In the genomic region with DNA sequence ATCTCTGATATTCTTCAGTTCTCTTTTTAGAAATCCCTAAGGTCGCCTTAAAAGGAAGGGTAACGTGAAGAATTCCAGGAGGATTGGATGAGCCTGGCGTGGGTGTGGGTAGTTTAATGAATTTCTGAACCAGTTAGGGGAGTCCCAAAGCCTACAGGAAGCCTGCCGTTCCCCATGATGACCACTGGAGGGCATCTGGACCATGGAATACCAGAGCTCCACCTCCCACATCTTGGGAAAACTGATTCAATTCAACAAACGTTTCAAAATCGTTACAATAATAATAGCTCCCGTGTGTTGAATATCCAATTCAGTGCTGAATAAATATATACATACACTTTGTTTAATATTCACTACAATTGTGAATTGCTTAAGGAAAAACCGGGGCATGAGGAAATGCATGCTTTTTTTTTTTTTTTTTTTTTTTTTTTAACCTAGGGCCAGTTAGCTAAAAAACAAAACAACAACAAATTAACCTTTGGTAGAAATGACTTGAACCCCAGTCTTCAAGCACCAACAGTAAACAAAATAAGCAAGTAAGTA, we compare ENCODE assay signal across 8 mouse cellular contexts. TPM values are rescaled to one million over a fixed set of nuclear protein-coding genes. Genes with fewer than 3 reads are reported as not detected.
DNase-seq lines count a peak whose midpoint lies in the region; ATAC-seq and TF ChIP-seq lines count a peak whose summit lies in the region.

No protein-coding gene starts in this region.

- no peaks in the 10 kb centered on the region for H3K36me3 ChIP-seq in G1E (replicated peaks)
- H3K36me3 ChIP-seq in forebrain, postnatal 0 days (ENCODE audit: insufficient read depth): no peaks in the 10 kb centered on the region

- H3K4me1 ChIP-seq in G1E (ENCODE audit: insufficient read depth, low read depth, low read length): peaks cover 77% of the 10 kb centered on the region
- H3K4me1 ChIP-seq in cerebellum, adult 2 months (ENCODE audit: control insufficient read depth, insufficient read depth, low read length): no peaks in the 10 kb centered on the region
- no peaks in the 10 kb centered on the region for H3K4me1 ChIP-seq in forebrain, postnatal 0 days (ENCODE audit: insufficient read depth)

- ATAC-seq in G1E (ENCODE audit: extremely low read depth, insufficient number of reproducible peaks, low FRiP score, poor library complexity, severe bottlenecking): no peak
- peak; percentile 84 for ATAC-seq in forebrain, postnatal 0 days

- peak; percentile 94 for TF ChIP-seq CTCF in G1E (IDR thresholded peaks at IDR 0.05; ENCODE audit: low read depth, low read length)
- TF ChIP-seq CTCF in cerebellum, adult 2 months (IDR thresholded peaks at IDR 0.05; ENCODE audit: borderline replicate concordance, insufficient read depth, low read depth, low read length): peak; percentile 95
- peak; percentile 95 for TF ChIP-seq CTCF in forebrain, postnatal 0 days (IDR thresholded peaks at IDR 0.05; ENCODE audit: low read depth)

- no peak overlapping the region for H3K4me2 ChIP-seq in forebrain, postnatal 0 days (ENCODE audit: low read depth)

- H3K4me3 ChIP-seq in G1E (ENCODE audit: low read depth, low read length): no peak overlapping the region
- no peak overlapping the region for H3K4me3 ChIP-seq in cerebellum, adult 2 months (replicated peaks; ENCODE audit: insufficient read depth, low read depth, low read length)
- H3K4me3 ChIP-seq in forebrain, postnatal 0 days (ENCODE audit: low read depth, low read length): no peak overlapping the region

- no peak overlapping the region for H3K27ac ChIP-seq in cerebellum, adult 2 months (ENCODE audit: insufficient read depth, low read length)
- H3K27ac ChIP-seq in forebrain, postnatal 0 days (ENCODE audit: low read depth, low read length): no peak overlapping the region

- H3K9me3 ChIP-seq in G1E (replicated peaks): no peaks in the 10 kb centered on the region
- H3K9me3 ChIP-seq in forebrain, postnatal 0 days (ENCODE audit: low read length): no peaks in the 10 kb centered on the region

- DNase-seq in gastrocnemius, adult 18-20 months (ENCODE audit: low spot score): peak; percentile 86
- no peak for DNase-seq in gastrocnemius, adult 8-10 months (ENCODE audit: low spot score in 2 of 2)
- peak; percentile 69 for DNase-seq in G1E (ENCODE audit: low spot score)
- DNase-seq in cerebellum, adult 2 months: peak; percentile 79 to 82
- peak; percentile 91 for DNase-seq in forebrain, postnatal 0 days
- peak; percentile 81 for DNase-seq in layer of hippocampus, adult 11-12 months (ENCODE audit: low spot score)
- DNase-seq in lung, postnatal 25 days (ENCODE audit: low spot score): peak; percentile 74
- peak; percentile 44 to 60 for DNase-seq in right cerebral cortex, postnatal 36 days (ENCODE audit: low spot score in 2 of 2)

- WGBS in cerebellum, adult 2 months: 1% methylated on average over 8 of the region's 8 CpGs
- WGBS in forebrain, postnatal 0 days: 2% methylated on average over 8 of the region's 8 CpGs

- TF ChIP-seq POLR2A in cerebellum, adult 2 months (IDR thresholded peaks at IDR 0.05; ENCODE audit: borderline replicate concordance, insufficient read depth, low read length): no peak

- H3K27me3 ChIP-seq in G1E (ENCODE audit: insufficient read depth, low read length): peaks cover 53% of the 10 kb centered on the region
- H3K27me3 ChIP-seq in cerebellum, adult 2 months (ENCODE audit: control insufficient read depth, insufficient read depth, low read length): no peaks in the 10 kb centered on the region
- peaks cover 7% of the 10 kb centered on the region; the same call in 1 of the 2 replicates for H3K27me3 ChIP-seq in forebrain, postnatal 0 days (ENCODE audit: insufficient read depth, low read length)

- no peak overlapping the region for H3K9ac ChIP-seq in forebrain, postnatal 0 days

RNA-seq across cellular contexts. Expression of a gene that starts 17.2 kb away (rescaled TPM):
- 1,000 to 10,000 TPM; 2,427 to 2,600 TPM for total RNA-seq in gastrocnemius, adult 18-20 months (2021)
- total RNA-seq in gastrocnemius, adult 8-10 months (2022): 1,000 to 10,000 TPM; 2,187 to 2,605 (median 2,481) TPM
- total RNA-seq in G1E (2014; fragmentation: Nextera tagmentation): 12.9 and 19.0 TPM in 2 replicates
- 3.4 and 5.6 TPM in 2 replicates for total RNA-seq in G1E (2017)
- polyA plus RNA-seq in G1E (2012): 12.7 and 13.8 TPM in 2 replicates
- 2.0 and 2.1 TPM in 2 replicates for polyA plus RNA-seq in cerebellum, adult 2 months (2012; rRNA removed)
- 1.0 and 1.4 TPM in 2 replicates for total RNA-seq in forebrain, postnatal 0 days (2014; rRNA removed)
- polyA plus RNA-seq in forebrain, postnatal 0 days (2015; fragmentation: Nextera tagmentation; extraction: Ambion mirVana): 1.2 TPM in 2 replicates

RNA-seq across cellular contexts. Expression of a gene that starts 25.2 kb away (rescaled TPM):
- total RNA-seq in gastrocnemius, adult 18-20 months (2021): 10 to 100 TPM; 42.4 to 47.6 TPM
- 10 to 100 TPM; 38.7 to 46.5 (median 44.1) TPM for total RNA-seq in gastrocnemius, adult 8-10 months (2022)
- total RNA-seq in G1E (2014; fragmentation: Nextera tagmentation) (56.3 and 73.7 TPM in 2 replicates), G1E (2017) (38.7 and 47.2 TPM in 2 replicates)
- polyA plus RNA-seq in G1E (2012): 69.4 and 79.0 TPM in 2 replicates
- 87.0 and 87.1 TPM in 2 replicates for polyA plus RNA-seq in cerebellum, adult 2 months (2012; rRNA removed)
- 135 and 164 TPM in 2 replicates for total RNA-seq in forebrain, postnatal 0 days (2014; rRNA removed)
- polyA plus RNA-seq in forebrain, postnatal 0 days (2015; fragmentation: Nextera tagmentation; extraction: Ambion mirVana): 140 and 156 TPM in 2 replicates

RNA-seq across cellular contexts. Expression of a gene that starts 32.2 kb away (rescaled TPM):
- 100 to 1,000 TPM; 255 to 257 TPM for total RNA-seq in gastrocnemius, adult 18-20 months (2021)
- 100 to 1,000 TPM; 283 to 320 (median 317) TPM for total RNA-seq in gastrocnemius, adult 8-10 months (2022)
- 1.9 and 7.7 TPM in 2 replicates for total RNA-seq in G1E (2014; fragmentation: Nextera tagmentation)
- 1.9 and 2.3 TPM in 2 replicates for total RNA-seq in G1E (2017)
- polyA plus RNA-seq in G1E (2012): 10.3 and 12.6 TPM in 2 replicates
- polyA plus RNA-seq in cerebellum, adult 2 months (2012; rRNA removed): 122 and 143 TPM in 2 replicates
- 44.4 and 56.3 TPM in 2 replicates for total RNA-seq in forebrain, postnatal 0 days (2014; rRNA removed)
- 17.8 and 20.6 TPM in 2 replicates for polyA plus RNA-seq in forebrain, postnatal 0 days (2015; fragmentation: Nextera tagmentation; extraction: Ambion mirVana)

Comparison
In these comparisons a context has a peak if more than half of its experiments do, and no peak if none do; other contexts are left out.
1. DNase-seq: peak in gastrocnemius, adult 18-20 months (single experiment), G1E (single experiment), cerebellum, adult 2 months (2 of 2), forebrain, postnatal 0 days (single experiment), layer of hippocampus, adult 11-12 months (single experiment), lung, postnatal 25 days (single experiment) and right cerebral cortex, postnatal 36 days (2 of 2); none in gastrocnemius, adult 8-10 months (0 of 2).
2. RNA of a gene that starts 17.2 kb away (total RNA-seq): 2,427 to 2,600 TPM in gastrocnemius, adult 18-20 months and 2,187 to 2,605 TPM in gastrocnemius, adult 8-10 months; 3.4 to 19.0 TPM in G1E and 1.0 to 1.4 TPM in forebrain, postnatal 0 days; every median in the first group is over 100 times any median in the second.
3. Peak in every context shown above with its lines, with median percentiles within 50 percentile points of each other: CTCF ChIP-seq.